Mouse (Mus musculus): ENCODE measurements around the gene Dock4. TPM values are rescaled to one million over a fixed set of nuclear protein-coding genes. Genes with fewer than 3 reads are reported as not detected.
"Not testable (repeated sequence)": the region's sequence is repeated elsewhere in the genome, so short reads cannot be mapped to it uniquely, and the experiment has no call there.

Dock4 gene
- total and polyA plus RNA-seq, 2 experiments from 2014 or later = 10.5 to 30.9 TPM

DNA sequence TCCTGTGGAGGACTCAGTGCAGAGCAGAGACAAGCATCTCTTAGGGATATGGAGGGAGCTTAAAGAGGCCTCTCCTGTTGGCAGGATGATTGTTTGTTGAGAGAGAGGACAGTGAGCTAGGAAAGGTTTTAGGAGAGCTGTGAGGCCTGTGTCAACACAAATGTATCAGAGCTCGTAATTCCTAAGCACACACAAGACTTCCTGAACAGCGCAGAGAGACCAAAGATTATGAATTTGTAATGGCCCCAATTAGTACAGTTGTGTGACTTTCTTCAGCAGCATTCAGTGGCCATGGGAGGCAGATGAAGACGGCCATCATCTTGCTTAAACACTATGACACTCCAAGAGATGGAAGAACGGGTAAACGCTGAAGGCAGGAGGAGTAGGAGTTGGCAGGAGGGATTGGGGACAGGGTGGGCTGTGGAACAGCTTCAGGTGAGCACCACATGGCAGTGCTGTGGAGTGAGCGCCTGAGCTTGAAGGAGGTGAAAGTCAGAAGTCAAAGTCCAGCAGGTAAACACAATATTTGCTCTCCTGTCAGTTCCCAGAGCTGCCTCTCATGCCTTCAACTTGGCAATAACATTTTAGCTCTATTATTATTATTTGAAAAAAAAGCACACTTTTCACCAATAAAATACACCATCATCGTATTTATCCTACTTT is 409.1 kb downstream of the Dock4 start:
- no peaks in the 10 kb centered on the region for H3K27me3 ChIP-seq (ENCODE audit: insufficient read depth, low read length)
- DNase-seq (no peak), ATAC-seq (no peak)
- TF ChIP-seq CTCF (IDR thresholded peaks at IDR 0.05; ENCODE audit: low read depth) = no peak
- 94% methylated on average over 7 of the region's 7 CpGs for WGBS
- no peaks in the 10 kb centered on the region for H3K4me1 ChIP-seq (ENCODE audit: insufficient read depth)
- no peaks in the 10 kb centered on the region for H3K9me3 ChIP-seq (ENCODE audit: low read length)
- H3K4me3 ChIP-seq (ENCODE audit: low read depth, low read length) = no peak overlapping the region
- H3K4me2 ChIP-seq (ENCODE audit: low read depth) = no peak overlapping the region
- no peak overlapping the region for H3K9ac ChIP-seq
- no peaks in the 10 kb centered on the region for H3K36me3 ChIP-seq (ENCODE audit: insufficient read depth)
- H3K27ac ChIP-seq (ENCODE audit: low read depth, low read length) = no peak overlapping the region

- 86% methylated on average over 6 of the region's 7 CpGs for WGBS
- ATAC-seq (no peak), DNase-seq (no peak)
- Histone ChIP-seq H3K4me2 (ENCODE audit: low read depth) (no peak overlapping the region), H3K4me3 (ENCODE audit: low read depth, low read length) (no peak overlapping the region), H3K36me3 (ENCODE audit: insufficient read depth) (no peaks in the 10 kb centered on the region), H3K27ac (ENCODE audit: low read depth, low read length) (no peak overlapping the region), H3K27me3 (ENCODE audit: insufficient read depth, low read length) (no peaks in the 10 kb centered on the region), H3K9me3 (ENCODE audit: low read length) (no peaks in the 10 kb centered on the region), H3K4me1 (ENCODE audit: insufficient read depth) (no peaks in the 10 kb centered on the region), H3K9ac (no peak overlapping the region)
- TF ChIP-seq CTCF (IDR thresholded peaks at IDR 0.05; ENCODE audit: low read depth) = no peak
These were observed 411.7 kb downstream of the Dock4 start for GRCm38 (mm10) chr12:40857466-40857865.

GRCm38 (mm10) chr12:40858763-40859162 is 413.0 kb downstream of the Dock4 start:
- not testable (repeated sequence) for H3K9ac ChIP-seq; H3K4me1 ChIP-seq (ENCODE audit: insufficient read depth); H3K4me3 ChIP-seq (ENCODE audit: low read depth, low read length); H3K36me3 ChIP-seq (ENCODE audit: insufficient read depth); H3K9me3 ChIP-seq (ENCODE audit: low read length); ATAC-seq; H3K27ac ChIP-seq (ENCODE audit: low read depth, low read length); H3K27me3 ChIP-seq (ENCODE audit: insufficient read depth, low read length); DNase-seq; H3K4me2 ChIP-seq (ENCODE audit: low read depth)
- 89% methylated on average over 7 of the region's 7 CpGs for WGBS

GRCm38 (mm10) chr12:40870387-40870786 is 424.6 kb downstream of the Dock4 start:
- no peaks in the 10 kb centered on the region for H3K4me1 ChIP-seq (ENCODE audit: insufficient read depth)
- H3K27ac ChIP-seq (ENCODE audit: low read depth, low read length) = no peak overlapping the region
- 94% methylated on average over 5 of the region's 5 CpGs for WGBS
- ATAC-seq (no peak), DNase-seq (no peak)
- no peak for TF ChIP-seq CTCF (IDR thresholded peaks at IDR 0.05; ENCODE audit: low read depth)
- no peak overlapping the region for H3K4me2 ChIP-seq (ENCODE audit: low read depth)
- no peaks in the 10 kb centered on the region for H3K27me3 ChIP-seq (ENCODE audit: insufficient read depth, low read length)
- no peaks in the 10 kb centered on the region for H3K36me3 ChIP-seq (ENCODE audit: insufficient read depth)
- H3K4me3 ChIP-seq (ENCODE audit: low read depth, low read length) = no peak overlapping the region
- no peak overlapping the region for H3K9ac ChIP-seq
- no peaks in the 10 kb centered on the region for H3K9me3 ChIP-seq (ENCODE audit: low read length)

DNA sequence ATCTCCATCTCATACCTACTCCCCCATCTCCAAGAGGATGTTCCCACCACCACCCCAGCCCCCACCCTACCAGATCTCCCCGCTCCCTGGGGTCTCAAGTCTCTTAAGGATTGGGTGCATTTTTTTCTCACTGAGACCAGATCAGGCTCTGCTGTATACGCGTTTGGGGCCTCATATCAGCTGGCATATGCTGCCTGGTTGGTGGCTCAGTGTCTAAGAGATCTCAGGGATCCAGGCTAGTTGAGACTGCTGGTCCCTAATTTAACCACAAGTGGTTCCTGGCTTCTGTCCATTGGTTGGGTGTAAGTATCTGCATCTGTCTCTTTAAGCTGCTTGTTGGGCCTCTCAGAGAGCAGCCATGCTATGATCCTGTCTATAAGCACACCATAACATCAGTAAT is 427.0 kb downstream of the Dock4 start:
- ATAC-seq (no peak), DNase-seq (no peak)
- no peaks in the 10 kb centered on the region for H3K36me3 ChIP-seq (ENCODE audit: insufficient read depth)
- H3K9ac ChIP-seq = no peak overlapping the region
- no peak overlapping the region for H3K4me2 ChIP-seq (ENCODE audit: low read depth)
- H3K4me3 ChIP-seq (ENCODE audit: low read depth, low read length) = no peak overlapping the region
- H3K9me3 ChIP-seq (ENCODE audit: low read length) = no peaks in the 10 kb centered on the region
- 95% methylated on average over 3 of the region's 3 CpGs for WGBS
- TF ChIP-seq CTCF (IDR thresholded peaks at IDR 0.05; ENCODE audit: low read depth) = no peak
- no peaks in the 10 kb centered on the region for H3K27me3 ChIP-seq (ENCODE audit: insufficient read depth, low read length)
- no peaks in the 10 kb centered on the region for H3K4me1 ChIP-seq (ENCODE audit: insufficient read depth)
- H3K27ac ChIP-seq (ENCODE audit: low read depth, low read length) = no peak overlapping the region

GRCm38 (mm10) chr12:40873267-40873666 is 427.5 kb downstream of the Dock4 start:
- not testable (repeated sequence) for ATAC-seq; H3K27me3 ChIP-seq (ENCODE audit: insufficient read depth, low read length); H3K9ac ChIP-seq; H3K36me3 ChIP-seq (ENCODE audit: insufficient read depth); H3K4me2 ChIP-seq (ENCODE audit: low read depth); H3K4me3 ChIP-seq (ENCODE audit: low read depth, low read length); DNase-seq; H3K9me3 ChIP-seq (ENCODE audit: low read length); H3K27ac ChIP-seq (ENCODE audit: low read depth, low read length); H3K4me1 ChIP-seq (ENCODE audit: insufficient read depth)
- 79% methylated on average over 7 of the region's 7 CpGs for WGBS

- 86% methylated on average over 3 of the region's 3 CpGs for WGBS
These were observed 439.2 kb downstream of the Dock4 start for GRCm38 (mm10) chr12:40884976-40885375.

More at GRCm38 (mm10) chr12:40884976-40885375, 439.2 kb downstream of the Dock4 start:
- no peak overlapping the region for H3K27ac ChIP-seq (ENCODE audit: low read depth, low read length)
- no peak for TF ChIP-seq CTCF (IDR thresholded peaks at IDR 0.05; ENCODE audit: low read depth)
- ATAC-seq = no peak
- no peak overlapping the region for H3K9ac ChIP-seq
- H3K4me2 ChIP-seq (ENCODE audit: low read depth) = no peak overlapping the region
- no peaks in the 10 kb centered on the region for H3K36me3 ChIP-seq (ENCODE audit: insufficient read depth)
- no peak overlapping the region for H3K4me3 ChIP-seq (ENCODE audit: low read depth, low read length)
- no peaks in the 10 kb centered on the region for H3K9me3 ChIP-seq (ENCODE audit: low read length)
- no peaks in the 10 kb centered on the region for H3K4me1 ChIP-seq (ENCODE audit: insufficient read depth)
- no peaks in the 10 kb centered on the region for H3K27me3 ChIP-seq (ENCODE audit: insufficient read depth, low read length)
- DNase-seq = no peak

All from forebrain, postnatal 0 days (tissue).